Mouse (Mus musculus) ES-Bruce4 (cell line): ENCODE data around the gene Bcr.

ENCODE experiments used
- CTCF ChIP-seq: IDR thresholded peaks from one replicate; pipeline ENCODE4 v1.8.1; 2011; ENCODE audit warnings: low read depth, low read length
- EP300 ChIP-seq: IDR thresholded peaks from 2 replicates; pipeline ENCODE4 v1.6.1; 2011; ENCODE audit warnings: low read depth, low read length; ENCODE audit not compliant: insufficient read depth

DNA sequence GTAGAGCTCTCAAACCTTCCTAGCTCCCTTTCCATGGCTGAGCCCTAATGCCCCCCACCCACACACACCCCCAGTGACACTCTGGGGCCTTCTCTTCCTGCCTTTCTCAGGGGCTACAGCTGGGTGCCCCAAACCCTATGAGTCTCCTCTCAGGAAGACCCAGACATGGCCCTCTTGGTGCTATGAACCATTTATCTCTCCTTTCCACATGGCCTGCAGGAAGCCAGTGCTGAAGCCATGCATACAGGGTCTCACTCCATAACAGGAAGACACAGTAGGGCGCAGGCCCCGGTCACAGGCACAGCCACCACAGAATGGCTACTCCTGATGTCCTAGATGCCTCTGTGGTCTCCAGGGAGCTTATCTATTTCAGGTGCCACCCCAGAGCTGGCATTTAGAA is 43.1 kb downstream of the Bcr start:
- TF ChIP-seq CTCF: no peak
- TF ChIP-seq EP300: no peak
